Mouse (Mus musculus) brown adipose tissue, adult 24 weeks (tissue): ENCODE measurements around the gene Lcn5. TPM values are rescaled to one million over a fixed set of nuclear protein-coding genes. Genes with fewer than 3 reads are reported as not detected.

Source experiments
- H3K27ac ChIP-seq: fragments of 200-500 bp; replicated peaks from 2 replicates; pipeline ENCODE4 v1.5.1; 2012; ENCODE audit warnings: low read depth, mild to moderate bottlenecking, low read length
- H3K4me1 ChIP-seq: fragments of 200-500 bp; 2 replicates; pipeline ENCODE4 v1.6.1; 2012; ENCODE audit warnings: low read length, mixed read lengths; ENCODE audit not compliant: control insufficient read depth, insufficient read depth, insufficient read length
- H3K4me3 ChIP-seq: fragments of 200-500 bp; 2 replicates; pipeline ENCODE4 v1.5.1; 2012; ENCODE audit warnings: low read depth, mild to moderate bottlenecking, low read length, moderate library complexity; ENCODE audit not compliant: insufficient read depth
- polyA plus RNA-seq: library from polyadenylated mRNA; stranded (reverse); fragments of >200 nt; gene quantifications from 2 replicates; pipeline ENCODE4 v1.2.4, GENCODE M21; 2012; ENCODE audit not compliant: missing spikeins, insufficient read depth, insufficient read length

Gene Lcn5
- not detected in 2 replicates for polyA plus RNA-seq

DNA sequence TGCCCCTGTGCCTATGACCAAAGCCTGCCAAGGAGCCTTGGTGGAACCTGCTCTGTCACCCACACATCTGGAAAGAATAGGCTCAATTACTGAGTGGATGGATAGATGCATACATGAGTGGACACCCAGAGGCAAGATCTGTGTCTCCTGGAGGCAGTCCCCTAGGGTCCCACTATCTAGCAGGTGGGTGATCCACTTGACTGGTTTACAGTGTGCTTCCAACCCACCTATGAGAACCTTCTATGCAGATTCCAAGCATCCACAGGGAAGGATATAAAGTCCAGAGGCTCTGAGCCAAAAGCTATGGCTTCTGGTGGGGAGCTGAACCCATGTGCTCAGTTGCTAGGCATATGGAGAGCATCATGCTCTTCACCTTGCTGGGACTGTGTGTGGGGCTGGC lies at the start of gene Lcn5:
Gene Lcn5 (plus strand): TSS at position 301 of the 400 bp plus-strand sequence.
- Histone ChIP-seq H3K4me1 (no peaks in the 10 kb centered on the region), H3K27ac (no peak within 1 kb of the TSS), H3K4me3 (no peak within 1 kb of the TSS)

GRCm38 (mm10) chr2:25608671-25609070 lies 49.1 kb upstream of the Lcn5 start:
- Histone ChIP-seq H3K4me1 (0 out of 2 replicates have a peak, but pooled peaks cover 3% of the 10 kb centered on the region), H3K27ac (no peak overlapping the region), H3K4me3 (peak overlapping the region; percentile 89)

- H3K4me1 ChIP-seq, result no peaks in the 10 kb centered on the region
- H3K4me3 ChIP-seq, result no peak overlapping the region
- H3K27ac ChIP-seq, result no peak overlapping the region
Observed at GRCm38 (mm10) chr2:25616398-25616797, 41.4 kb upstream of the Lcn5 start.

- Histone ChIP-seq H3K4me1 (no peaks in the 10 kb centered on the region), H3K4me3 (no peak within 1 kb of the TSS), H3K27ac (no peak within 1 kb of the TSS)
Observed at GRCm38 (mm10) chr2:25617578-25617977, 40.2 kb upstream of the Lcn5 start, which contains the start of gene Ccdc183. TSS of gene Ccdc183 (minus strand) at chr2:25617678.

DNA sequence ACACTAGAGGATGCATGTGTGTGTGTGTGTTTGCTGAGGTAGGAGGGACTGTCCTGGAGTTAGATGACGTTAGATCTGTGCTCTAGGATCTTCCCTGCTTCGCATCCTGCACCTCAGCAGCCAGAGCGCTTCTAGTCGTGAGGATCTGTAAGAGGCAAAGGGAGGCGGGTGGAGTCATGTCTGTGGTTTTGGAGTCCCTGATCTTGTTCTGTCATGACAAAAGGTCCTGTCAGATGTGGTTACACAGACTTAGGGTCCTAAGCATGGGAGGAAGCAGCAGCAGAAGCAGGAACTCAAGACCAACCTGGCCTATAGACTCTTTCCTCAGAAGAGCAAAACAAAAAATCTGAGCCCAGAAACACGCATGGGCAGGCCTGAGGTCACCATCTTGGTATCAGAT lies 37.4 kb upstream of the Lcn5 start:
- no peaks in the 10 kb centered on the region for H3K4me1 ChIP-seq
- H3K27ac ChIP-seq, result no peak overlapping the region
- no peak overlapping the region for H3K4me3 ChIP-seq

GRCm38 (mm10) chr2:25620852-25621228 lies 36.9 kb upstream of the Lcn5 start:
- Histone ChIP-seq H3K27ac (no peak overlapping the region), H3K4me3 (no peak overlapping the region), H3K4me1 (no peaks in the 10 kb centered on the region)

- peak within 1 kb of the TSS; percentile 64; the same call in 1 of the 2 replicates for H3K27ac ChIP-seq
- H3K4me1 ChIP-seq, result no peaks in the 10 kb centered on the region
- H3K4me3 ChIP-seq, result peak within 1 kb of the TSS; percentile 78
Observed at GRCm38 (mm10) chr2:25621229-25622200, 36.2 kb upstream of the Lcn5 start, which contains the start of gene Tmem141. TSS of gene Tmem141 (minus strand) at chr2:25622005.

GRCm38 (mm10) chr2:25625986-25626385 lies 31.8 kb upstream of the Lcn5 start:
- Histone ChIP-seq H3K27ac (no peak overlapping the region), H3K4me1 (no peaks in the 10 kb centered on the region), H3K4me3 (no peak overlapping the region)

- Histone ChIP-seq H3K4me3 (no peak within 1 kb of the TSS), H3K4me1 (no peaks in the 10 kb centered on the region), H3K27ac (no peak within 1 kb of the TSS)
Observed at GRCm38 (mm10) chr2:25627811-25628210, 29.9 kb upstream of the Lcn5 start, which contains the start of gene Fcna. TSS of gene Fcna (minus strand) at chr2:25628030.

DNA sequence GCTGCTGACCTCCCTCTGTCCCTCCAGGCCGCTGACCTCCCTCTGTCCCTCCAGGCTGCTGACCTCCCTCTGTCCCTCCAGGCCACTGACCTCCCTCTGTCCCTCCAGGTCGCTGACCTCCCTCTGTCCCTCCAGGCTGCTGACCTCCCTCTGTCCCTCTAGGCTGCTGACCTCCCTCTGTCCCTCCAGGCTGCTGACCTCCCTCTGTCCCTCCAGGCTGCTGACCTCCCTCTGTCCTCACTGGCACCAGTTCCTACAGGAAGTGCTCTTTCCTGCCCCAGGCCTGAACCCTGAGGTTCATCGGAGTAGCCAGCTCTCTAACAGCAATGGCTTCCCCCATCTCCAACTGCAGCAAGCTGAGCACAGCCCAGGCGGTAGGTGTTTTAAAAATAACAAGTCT lies 29.0 kb upstream of the Lcn5 start:
- H3K4me3 ChIP-seq, result no peak overlapping the region
- no peaks in the 10 kb centered on the region for H3K4me1 ChIP-seq
- H3K27ac ChIP-seq, result no peak overlapping the region

DNA sequence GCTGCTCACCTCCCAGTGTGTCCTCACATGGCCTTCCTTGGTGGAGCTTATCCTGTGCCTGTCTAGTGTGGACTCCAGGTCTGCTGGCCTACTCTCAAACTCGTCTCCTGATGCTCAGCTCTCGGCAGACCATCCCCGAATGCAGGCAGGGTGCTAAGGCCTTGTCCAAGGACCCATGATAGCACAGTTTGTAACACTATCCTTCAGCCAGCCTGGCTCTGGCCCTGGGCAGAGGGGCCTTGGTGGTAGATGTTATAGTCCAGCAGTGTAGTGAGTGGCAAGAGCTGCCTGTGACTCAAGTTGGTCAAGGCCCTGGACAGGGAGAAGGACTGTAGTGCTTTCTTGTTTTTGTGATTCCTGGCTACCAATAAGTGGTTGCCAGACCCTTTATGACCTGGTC lies 24.1 kb upstream of the Lcn5 start:
- H3K4me3 ChIP-seq, result no peak overlapping the region
- H3K4me1 ChIP-seq, result no peaks in the 10 kb centered on the region
- no peak overlapping the region for H3K27ac ChIP-seq

DNA sequence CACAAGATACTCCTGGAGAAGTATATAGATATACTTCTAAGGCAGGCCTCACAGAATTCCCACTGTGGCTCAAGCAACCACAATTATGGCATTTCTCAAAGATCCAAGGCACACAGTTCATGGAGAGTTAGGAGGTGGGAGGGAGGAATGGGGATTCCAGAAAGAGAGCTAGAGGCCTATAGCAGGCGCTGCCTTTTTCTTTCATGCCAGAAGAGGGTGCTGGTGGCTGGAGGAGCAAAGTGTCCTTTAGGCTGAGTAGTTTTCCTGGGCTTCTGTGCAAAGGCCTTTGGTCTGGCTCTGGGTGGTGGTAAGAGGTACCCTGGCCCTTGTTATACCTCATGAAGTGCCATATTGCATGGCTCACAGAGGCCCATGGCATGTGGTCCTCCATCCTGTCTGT lies 23.7 kb upstream of the Lcn5 start:
- Histone ChIP-seq H3K4me3 (no peak overlapping the region), H3K4me1 (no peaks in the 10 kb centered on the region), H3K27ac (no peak overlapping the region)

DNA sequence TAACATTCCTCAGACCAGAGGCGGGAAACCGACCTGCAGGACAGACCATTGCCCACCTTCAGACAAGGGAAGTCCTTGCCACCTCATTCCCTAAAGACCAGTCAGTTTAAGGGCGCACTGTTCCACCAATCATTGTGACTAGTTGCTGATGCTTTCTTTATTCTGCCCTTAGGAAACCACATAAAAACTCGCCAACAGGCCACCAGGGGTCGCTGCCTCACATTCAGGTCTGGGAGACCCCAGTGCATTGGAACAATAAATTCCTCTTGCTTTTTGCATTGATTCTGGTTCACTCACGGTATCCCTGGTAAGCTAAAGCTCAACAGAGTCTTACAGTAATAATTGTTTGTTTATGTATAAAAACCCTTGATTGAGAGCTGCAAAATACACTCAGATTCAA lies 17.9 kb upstream of the Lcn5 start:
- H3K27ac ChIP-seq, result no peak overlapping the region
- H3K4me1 ChIP-seq, result no peaks in the 10 kb centered on the region
- H3K4me3 ChIP-seq, result no peak overlapping the region

GRCm38 (mm10) chr2:25652902-25653301 lies 4.8 kb upstream of the Lcn5 start, which contains the start of gene Lcn8:
TSS of gene Lcn8 (plus strand) at chr2:25653120.
- Histone ChIP-seq H3K4me1 (no peaks in the 10 kb centered on the region), H3K4me3 (no peak within 1 kb of the TSS), H3K27ac (no peak within 1 kb of the TSS)

DNA sequence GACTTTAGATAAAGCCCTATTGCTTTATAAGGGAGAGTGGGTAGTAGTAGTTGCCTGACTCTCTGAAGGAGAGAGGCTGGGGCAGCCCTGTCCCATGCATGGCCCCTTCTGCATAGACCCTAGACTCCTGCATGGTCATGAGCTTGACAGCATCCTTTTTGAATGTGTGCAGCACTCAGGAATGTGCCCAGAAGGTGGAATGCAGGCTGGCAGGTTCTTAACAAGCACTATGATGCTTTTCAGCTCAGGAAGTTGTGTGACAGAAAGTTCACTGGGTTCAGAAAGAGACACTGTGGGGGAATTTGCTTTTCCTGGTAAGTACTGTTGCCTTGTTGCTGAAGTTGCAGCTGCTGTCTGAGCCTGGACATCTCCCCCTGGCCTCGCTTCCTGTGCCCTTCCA lies 3.2 kb upstream of the Lcn5 start:
- Histone ChIP-seq H3K4me3 (no peak overlapping the region), H3K27ac (no peak overlapping the region), H3K4me1 (no peaks in the 10 kb centered on the region)

- Histone ChIP-seq H3K27ac (no peak overlapping the region), H3K4me3 (no peak overlapping the region), H3K4me1 (no peaks in the 10 kb centered on the region)
Observed at GRCm38 (mm10) chr2:25656691-25657090, 1.1 kb upstream of the Lcn5 start.
